Mouse (Mus musculus) megakaryocyte, adult 5-6 weeks (primary cell): ENCODE data around the gene Xylt1. TPM values are rescaled to one million over a fixed set of nuclear protein-coding genes. Genes with fewer than 3 reads are reported as not detected.

Experiments
- ATAC-seq: 2 replicates; pipeline ENCODE4 v1.8.0; 2016; ENCODE audit warnings: mild to moderate bottlenecking, inconsistent platforms; ENCODE audit not compliant: poor library complexity, severe bottlenecking
- total RNA-seq, 2 experiments: library from RNA; stranded (forward) in 1 of 2; stranded (reverse) in 1 of 2; fragments of 153-499, 151-499 nt in 1 of 2; fragments of 221-1000, 200-1000 nt in 1 of 2; gene quantifications; 2 replicates each; pipeline versions ENCODE4 v1.2.3 to v1.2.4; 2015 to 2017

Xylt1 gene
- total RNA-seq, 2 experiments from 2014 or later = 13.7 to 26.8 TPM

DNA sequence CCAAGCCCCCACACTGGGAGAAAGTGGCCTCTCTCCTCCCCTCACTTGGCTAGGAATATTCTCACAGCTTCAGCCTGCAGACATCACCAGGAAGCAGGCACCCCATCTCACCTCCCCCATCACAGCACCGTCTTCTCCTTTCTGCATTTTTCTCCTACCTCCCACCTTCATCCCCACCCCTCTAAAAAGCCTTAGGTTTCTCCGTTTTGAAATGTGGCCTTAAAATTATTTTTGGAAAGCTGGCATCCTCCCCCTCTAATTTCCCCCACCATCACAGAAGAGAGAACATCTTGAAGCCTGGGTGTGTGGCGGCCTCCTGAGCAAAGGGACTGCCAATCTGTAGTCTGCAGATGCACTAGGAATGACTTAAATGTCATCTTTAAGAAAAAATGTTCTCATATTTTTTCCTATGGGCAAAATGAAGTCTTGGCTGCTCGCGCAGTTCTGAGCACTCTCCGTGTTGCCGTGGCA lies 291.4 kb downstream of the Xylt1 start:
- no peak for ATAC-seq

DNA sequence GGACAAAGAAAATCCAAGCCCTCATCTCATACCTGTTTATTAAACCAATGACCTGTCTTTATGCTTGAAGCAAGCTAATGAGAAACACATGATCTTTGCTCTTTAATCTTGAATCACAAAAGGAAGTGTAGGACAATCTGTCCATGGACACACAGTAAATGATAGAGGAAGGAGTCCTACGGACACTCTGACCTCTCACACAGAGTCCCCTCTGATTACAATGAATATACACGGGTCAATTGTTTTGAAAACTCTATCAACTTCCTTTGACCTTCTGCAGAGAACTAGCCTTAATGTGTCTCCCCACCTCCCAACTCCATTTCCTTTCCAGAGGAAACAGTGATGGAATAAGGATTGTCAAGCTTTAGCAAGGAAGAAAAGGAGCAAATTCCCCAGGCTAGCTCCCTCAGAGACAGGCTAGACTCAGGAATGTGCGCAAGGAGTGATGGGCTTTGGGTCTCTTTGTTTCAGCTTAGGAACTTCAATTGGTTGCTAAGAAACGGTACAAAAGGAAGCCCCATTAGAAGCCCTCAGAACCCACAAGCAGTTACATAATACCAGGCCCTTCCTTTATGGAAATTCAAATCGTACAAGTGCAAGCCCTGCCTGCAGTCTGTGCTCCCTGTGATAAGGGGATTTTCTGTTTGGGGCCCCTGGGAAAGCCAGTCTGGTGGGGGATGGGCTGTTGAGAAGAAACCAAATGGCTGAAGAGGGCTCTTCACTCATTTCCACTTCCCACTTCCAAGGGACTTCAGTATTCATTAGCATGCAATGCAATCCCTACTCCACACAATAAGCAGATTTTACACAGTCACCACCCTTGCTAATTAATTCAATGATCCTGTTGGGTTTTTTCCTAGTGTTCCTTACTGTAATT lies 305.6 kb downstream of the Xylt1 start:
- ATAC-seq = peak; percentile 54; the same call in 1 of the 2 replicates

DNA sequence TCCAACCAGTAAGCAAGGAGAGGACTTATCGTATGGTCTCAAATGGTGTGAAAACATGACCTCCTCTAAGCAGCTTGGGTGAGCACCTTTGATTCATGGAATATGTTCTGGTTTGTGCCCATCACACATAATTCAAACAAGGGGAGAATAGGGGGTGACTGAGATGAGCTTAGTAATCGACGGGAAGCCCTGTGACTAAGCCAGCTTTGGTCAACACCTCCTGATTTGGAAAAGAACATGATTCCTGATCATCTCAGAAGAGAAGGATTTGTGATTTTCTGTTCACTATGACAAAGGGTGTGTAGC lies 306.2 kb downstream of the Xylt1 start:
- no peak for ATAC-seq

DNA sequence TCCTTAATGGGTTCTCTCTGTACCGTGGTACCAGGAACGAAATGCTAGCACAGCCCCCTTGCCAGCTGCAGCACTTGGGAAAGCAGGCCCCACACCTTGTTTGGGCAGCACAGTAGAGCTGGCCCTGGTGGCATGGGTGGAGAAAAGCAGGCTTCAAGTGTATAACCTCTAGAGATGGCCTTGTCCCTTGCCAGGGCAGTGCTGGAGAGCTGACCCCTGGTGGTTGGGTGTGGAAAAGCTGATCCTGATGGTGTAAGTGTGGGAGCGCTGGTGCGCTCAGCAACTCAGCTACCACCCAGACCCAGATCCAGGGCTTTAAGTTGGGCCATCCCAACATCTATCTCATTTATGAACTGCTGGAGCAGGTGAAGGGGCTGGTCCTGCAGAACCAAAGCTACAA lies 314.8 kb downstream of the Xylt1 start:
- peak; percentile 70 for ATAC-seq

DNA sequence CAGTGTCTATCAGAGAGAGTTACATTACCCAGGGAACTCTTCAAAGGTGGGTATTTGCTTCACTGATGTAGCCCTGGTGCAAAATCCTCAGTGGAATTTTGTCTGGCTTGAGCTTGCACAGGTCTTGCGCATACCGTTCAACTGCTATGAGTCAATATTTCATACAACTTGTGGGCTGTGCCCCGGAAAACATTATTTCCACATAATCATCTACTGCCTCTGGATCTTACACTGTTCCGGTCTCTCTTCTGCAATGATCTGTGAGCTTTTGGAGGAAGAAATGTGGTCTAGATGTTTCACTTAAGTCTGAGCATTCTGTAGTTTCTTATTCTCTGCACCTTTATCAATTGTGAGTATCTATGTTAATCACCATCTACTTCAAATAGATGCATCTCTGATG lies 316.9 kb downstream of the Xylt1 start:
- peak; percentile 92 for ATAC-seq

DNA sequence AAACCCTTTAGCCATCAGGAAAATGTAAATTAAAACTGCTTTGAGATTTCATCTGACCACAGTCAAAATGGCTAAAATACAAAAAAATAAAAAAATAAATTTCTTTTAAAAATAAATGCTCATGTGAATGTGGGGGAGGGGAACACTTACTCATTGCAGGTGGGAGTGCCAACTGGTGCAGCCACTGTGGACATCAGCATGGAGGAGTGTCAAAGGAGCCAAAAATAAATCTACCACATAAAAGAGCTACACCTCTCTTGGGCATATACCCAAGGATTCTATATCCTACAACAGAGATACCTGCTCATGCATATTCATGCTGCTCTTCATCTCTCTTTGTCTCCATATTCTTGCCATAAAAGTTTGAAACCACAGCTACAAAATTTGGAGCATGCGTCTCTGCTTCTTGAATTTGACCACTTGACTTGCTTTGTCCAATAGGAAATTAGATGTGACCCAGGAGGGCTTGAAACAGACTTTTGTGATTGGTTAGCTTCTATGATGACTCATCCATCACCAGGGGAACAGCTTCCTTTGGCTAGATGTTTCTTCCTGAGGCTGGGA lies 317.9 kb downstream of the Xylt1 start:
- no peak for ATAC-seq

DNA sequence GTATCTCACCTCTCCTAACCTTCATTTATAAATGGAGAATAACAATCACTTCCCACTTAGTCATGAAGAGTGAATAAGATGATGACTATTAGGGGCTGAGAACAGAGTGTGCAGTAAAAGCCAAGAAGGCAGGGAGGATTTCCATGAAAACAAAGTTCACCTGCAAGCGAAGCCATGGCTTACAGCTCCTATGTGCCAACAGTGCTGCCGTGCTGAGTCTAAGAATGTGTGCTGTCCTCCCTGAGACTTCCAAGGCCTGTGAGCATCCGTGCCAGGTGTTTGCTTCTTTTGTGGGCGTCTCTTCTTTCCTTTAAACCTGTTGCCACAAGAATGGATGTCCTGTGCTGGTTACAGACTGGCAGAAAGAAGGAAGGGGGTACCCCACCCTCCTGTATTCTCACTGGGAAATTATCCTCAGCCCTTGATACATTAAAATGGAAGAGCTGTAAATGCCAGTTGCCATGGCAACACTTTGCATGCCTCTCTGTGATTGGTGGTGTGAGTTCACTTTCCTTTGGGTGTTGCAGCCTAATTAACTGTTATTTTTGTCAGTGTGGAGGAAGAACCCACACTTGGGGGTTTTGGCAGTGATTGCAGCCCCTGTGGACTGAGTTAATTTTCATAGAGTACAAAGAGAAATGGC lies 318.7 kb downstream of the Xylt1 start:
- no peak for ATAC-seq

DNA sequence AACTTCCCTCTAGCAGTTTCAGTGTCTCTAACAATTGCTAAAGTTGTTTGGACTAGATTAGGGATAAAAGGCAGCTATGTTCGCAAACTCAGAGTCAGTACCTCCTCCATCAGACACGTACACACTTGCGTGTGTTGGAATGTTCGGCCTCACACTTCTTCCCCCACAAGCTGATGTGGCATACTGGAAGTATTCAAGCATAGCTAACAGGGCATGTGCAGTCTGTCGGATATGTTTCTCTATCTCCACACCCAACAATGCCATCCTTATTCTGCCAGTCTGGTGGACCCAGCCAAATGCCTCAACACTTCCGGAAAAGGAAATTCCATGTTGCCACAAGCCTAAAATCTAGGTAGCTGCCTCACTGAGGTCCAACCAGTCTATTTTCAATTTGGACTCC lies 319.3 kb downstream of the Xylt1 start:
- no peak for ATAC-seq

DNA sequence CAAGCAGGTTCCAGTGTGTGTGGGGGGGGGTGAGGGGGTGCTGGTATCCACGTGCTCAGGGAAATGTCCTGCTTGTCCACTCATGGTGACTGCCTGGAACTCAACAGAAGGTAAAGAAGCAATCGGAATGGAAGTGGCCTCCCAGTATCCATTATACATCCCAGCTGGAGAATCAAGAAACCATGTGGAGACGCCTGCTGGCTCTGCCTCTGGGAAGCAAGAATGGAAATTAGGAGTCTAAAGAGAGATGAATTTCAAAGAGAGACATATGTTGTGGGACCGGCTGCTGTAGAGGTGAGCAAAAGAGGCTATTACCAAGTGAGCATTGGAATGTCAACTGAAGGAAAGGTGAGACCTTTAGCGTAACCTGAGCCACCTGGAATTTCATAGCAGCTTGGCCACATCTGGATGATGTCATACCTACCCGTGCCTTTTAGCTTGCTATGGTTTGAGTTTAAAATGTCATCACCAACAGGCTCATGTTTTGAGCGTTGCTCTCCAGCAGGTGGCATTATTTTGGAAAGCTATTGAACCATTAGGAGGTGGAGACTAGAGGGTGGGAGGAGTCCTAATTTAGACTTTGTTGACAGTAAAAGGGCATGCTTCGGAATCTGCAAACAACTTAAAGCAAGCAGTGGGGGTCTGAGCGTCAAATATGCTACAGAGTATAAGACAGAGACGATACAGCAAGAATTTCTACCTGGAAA lies 329.3 kb downstream of the Xylt1 start:
- no peak for ATAC-seq

DNA sequence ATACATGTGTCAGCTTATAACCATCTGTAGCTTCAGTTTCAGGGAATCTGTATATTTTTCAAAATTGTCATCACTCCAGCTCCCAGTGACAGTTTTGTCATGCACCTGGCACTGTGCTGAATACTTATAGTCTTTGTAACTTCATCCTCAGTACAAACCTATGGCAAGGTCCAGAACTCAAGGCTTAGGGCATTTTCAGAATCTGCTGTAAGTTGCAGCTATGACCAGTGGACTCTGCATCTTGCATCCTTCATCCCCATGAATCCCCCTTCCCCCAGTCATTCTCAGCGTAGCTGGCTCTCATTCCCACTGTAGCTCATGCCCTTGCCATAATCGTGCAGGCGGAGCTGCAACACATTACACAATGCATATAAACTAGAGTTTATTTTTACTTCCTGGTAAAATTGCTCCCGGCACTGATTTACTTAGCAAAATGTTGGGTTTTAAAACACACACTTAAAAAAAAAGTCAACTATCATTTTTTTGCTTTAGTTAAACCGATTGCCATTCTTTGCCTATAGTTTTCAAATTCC lies 336.2 kb downstream of the Xylt1 start:
- no peak for ATAC-seq

DNA sequence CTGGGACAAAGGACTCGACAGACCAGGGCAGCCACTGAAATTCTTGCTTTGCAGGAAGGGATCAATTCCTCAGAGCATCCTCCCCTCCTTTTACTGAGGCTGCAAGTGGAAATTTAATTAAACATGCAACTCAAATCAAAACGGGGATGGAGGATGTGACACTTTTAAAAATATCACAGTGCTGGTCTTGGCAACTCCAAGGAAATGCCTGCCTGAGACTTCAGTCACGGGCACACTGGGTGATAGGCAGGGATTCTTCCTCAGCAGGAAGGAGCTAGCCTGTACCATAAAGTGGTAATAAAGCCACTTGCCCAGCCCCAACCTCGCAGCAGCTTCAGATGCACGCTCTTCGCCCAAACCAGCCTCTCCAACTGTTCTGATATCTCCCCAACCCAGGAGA lies 339.6 kb downstream of the Xylt1 start:
- no peak for ATAC-seq
